Mouse (Mus musculus): ENCODE data around the gene Ngfr. TPM values are rescaled to one million over a fixed set of nuclear protein-coding genes. Genes with fewer than 3 reads are reported as not detected.

The Ngfr gene
- total RNA-seq, 2 experiments from 2014 or later: 0.27 to 0.48 TPM

DNA sequence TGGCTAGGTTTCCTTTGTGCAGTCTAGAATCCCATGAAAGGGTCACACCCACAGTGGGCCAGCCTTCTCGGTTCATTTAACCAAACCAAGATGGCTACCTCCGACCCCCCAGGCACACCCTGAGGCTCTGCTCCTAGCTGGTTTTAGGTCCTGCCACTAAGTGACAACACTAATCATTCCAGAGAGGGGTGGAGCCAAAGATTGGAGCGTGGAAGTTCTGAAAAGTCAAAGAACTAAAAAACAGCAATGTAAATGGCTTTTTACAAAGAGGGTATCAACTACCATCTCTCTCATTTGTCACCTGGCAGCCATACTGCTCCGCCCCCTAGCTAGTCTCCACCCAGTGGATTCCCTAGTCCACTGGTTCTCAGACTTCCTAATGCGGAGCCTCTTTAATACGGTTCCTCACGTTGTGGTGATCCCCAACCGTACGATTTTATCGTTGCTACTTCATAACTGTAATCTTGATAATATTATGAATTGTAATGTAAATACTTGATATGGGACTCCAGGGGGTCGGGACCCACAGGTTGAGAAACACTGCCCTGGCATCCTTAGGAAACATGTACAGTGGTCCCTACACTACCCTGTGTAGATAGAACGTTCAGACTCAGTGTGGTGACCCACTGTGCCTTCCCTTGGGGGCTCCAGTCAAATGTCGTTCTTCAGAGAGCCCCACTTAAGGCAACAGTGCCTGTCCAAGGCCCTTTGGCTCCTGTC is 55.0 kb downstream of the Ngfr start:
- no peak for DNase-seq
- intact Hi-C loops (cut with DNase I): loop anchor here (1.0 to 5.0 kb wide), 2 partner anchors 117 to 220 kb away; no protein-coding TSS in a partner anchor

DNA sequence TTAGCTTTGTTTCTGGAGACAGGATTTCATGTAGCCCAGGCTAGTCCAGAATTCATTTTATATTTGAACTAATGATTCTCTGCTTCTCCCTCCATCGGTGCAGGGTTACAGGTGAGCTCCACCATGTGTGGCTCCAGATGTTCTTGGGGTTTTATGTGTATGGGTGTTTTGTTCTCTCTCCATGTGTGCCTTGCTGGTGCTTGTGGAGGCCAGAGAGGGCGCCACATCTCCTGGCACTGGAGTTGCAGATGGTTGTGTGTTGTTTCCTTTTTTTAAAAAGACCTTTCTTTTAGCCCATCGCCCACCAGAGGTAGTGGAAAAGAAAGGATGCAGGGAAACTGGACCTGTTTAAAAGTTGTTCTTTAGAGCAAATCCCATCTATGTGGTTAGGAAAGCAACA is 59.3 kb downstream of the Ngfr start:
- intact Hi-C loops (cut with DNase I): no loop called here
- DNase-seq: no peak

DNA sequence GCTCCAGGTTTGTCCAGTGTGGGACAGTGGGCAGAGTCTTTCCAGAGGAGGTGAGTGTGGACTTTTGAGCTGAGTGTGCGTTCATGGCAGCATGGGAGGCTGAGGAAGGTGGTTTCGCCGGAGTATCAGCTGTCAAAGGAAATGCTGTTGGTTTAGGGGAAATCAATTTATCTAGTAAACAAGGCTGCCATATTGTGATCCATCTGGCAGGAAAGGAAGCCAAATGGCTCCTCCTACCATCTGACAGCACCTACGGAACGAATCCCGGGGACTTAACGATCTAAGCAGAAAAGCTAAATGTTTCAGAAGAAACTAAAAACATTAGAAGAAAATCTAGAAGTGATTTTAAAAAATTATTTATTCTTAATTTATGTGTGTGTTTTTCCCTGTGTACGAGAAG is 60.2 kb downstream of the Ngfr start:
- no peak for DNase-seq
- intact Hi-C loops (cut with DNase I): no loop called here

DNA sequence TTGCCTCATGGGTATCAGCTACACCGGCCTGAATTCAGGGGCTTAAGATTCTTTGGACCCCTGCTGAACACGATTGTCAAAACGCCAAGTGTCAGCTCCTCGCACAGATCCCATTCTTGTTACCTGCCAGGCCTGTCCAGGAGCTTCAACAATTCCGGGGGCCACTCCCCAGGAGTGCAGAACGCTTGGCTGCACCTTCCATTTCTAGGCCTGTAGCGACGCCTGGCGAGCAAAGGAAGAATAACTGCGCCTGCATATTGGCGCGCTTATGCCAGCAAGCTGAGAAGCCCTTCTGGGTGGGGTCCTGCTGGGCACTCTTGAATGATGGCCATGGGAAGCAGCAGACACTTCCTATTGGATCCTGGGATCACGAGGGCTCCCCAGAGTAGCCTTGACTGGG is 66.0 kb downstream of the Ngfr start:
- intact Hi-C loops (cut with DNase I): loop anchor here (2.0 to 5.0 kb wide), 3 partner anchors 204 to 404 kb away; no protein-coding TSS in a partner anchor
- DNase-seq: peak; percentile 68 to 75

DNA sequence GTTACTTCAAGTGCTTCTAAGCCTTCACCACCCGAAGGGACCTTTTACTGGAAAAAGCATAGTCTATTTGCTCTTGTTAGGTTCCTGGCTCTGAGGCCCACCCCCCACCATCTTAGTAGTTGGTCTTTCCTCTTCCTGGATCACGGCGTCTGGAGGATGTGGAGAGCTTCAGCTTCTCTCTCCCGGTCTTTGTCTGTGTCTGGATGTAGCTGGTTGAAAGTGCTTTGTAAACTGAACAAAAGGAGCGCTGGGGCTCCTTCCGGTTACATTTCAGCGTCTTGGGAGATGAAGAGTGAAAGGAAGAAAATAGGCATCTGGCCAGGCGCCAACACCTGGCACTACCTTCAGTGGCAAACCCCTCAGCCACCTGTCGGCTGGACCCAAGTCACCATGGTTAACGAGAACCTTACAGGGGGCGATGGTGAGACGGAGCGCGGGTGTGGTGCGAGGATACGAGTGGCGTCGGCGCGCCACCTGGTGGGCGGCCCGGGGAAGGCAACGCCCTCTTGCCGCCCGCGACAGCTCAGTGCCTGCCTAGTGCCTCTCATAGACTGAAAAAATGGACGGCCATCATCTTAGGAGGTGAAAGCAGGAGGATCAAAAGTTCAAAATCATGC is 67.0 kb downstream of the Ngfr start:
- peak; percentile 83 for DNase-seq
- intact Hi-C loops (cut with DNase I): loop anchor here (2.0 to 5.0 kb wide), 3 partner anchors 203 to 403 kb away; no protein-coding TSS in a partner anchor

DNA sequence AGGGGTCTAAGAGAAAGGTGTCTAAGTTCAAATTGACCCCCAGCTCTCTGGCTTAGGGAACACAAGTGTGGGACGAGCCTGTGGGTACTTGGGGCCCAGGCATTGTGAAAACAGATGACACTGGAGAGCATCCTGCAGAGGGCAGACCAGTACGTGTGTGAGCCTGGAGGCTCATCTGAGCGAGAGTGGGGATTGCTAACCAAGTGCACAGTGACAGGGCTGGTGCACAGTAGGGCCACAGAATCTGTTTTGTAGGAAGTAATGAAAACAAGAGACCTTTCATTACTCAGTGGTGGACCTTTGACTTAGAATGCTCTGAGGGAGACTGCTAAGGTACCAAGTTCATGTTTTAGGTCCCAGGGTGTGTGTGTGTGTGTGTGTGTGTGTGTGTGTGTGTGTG is 67.5 kb downstream of the Ngfr start:
- DNase-seq: no peak
- intact Hi-C loops (cut with DNase I): loop anchor here (2.0 to 5.0 kb wide), 3 partner anchors 203 to 403 kb away; no protein-coding TSS in a partner anchor

DNA sequence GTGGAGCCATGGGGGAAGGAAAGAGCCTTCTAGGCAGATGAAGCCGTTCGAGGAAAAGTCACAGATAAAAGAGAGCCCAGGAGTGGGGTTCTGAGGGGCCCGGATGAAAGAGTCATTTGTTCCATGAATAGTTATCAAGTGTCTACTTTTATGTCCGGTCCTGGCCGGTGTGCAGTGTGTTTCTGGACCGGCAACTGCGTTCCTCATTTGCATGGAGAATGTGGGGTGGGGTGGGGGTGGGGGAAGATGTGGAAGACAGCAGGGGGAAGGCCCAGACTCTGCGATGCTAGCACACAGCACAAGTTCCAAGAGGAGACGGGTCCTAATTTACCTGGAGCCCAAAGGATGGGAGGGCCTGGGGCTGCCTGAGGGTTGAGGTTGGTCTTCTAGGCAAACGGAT is 68.2 kb downstream of the Ngfr start:
- intact Hi-C loops (cut with DNase I): no loop called here
- no peak for DNase-seq

Other genes starting within 250 kb of the Ngfr start
- 10 to 100 TPM; 39.5 to 46.8 TPM for gene Slc35b1, start 203.0 kb downstream of the Ngfr start, total RNA-seq (2021)
- gene Spop, start 173.7 kb downstream of the Ngfr start, total RNA-seq (2021): 100 to 1,000 TPM; 178 to 196 TPM
- under 1 TPM; 0.15 to 0.20 TPM for gene Nxph3, start 73.2 kb downstream of the Ngfr start, total RNA-seq (2021)
- gene Phb, start 79.2 kb upstream of the Ngfr start, total RNA-seq (2021): 100 to 1,000 TPM; 166 to 175 TPM
- gene Zfp652, start 124.9 kb upstream of the Ngfr start, total RNA-seq (2021): 10 to 100 TPM; 83.7 to 86.6 TPM
- gene B130006D01Rik, start 135.9 kb upstream of the Ngfr start, total RNA-seq (2021): under 1 TPM; 0.56 to 0.57 TPM
- 100 to 1,000 TPM; 287 to 314 TPM for gene Phospho1, start 236.8 kb upstream of the Ngfr start, total RNA-seq (2021)
- 1 to 10 TPM; 4.2 to 5.5 TPM for gene Gngt2, start 249.5 kb upstream of the Ngfr start, total RNA-seq (2021)

All from gastrocnemius, postnatal 36 days (tissue).